Mouse (Mus musculus) A20 (cell line): ENCODE data around the gene Mast1.

Source experiments
- DNase-seq: peaks from one replicate; pipeline ENCODE4 v3.0.0-alpha.2; 2011; ENCODE audit warnings: low read depth, low spot score

Mast1 gene

DNA sequence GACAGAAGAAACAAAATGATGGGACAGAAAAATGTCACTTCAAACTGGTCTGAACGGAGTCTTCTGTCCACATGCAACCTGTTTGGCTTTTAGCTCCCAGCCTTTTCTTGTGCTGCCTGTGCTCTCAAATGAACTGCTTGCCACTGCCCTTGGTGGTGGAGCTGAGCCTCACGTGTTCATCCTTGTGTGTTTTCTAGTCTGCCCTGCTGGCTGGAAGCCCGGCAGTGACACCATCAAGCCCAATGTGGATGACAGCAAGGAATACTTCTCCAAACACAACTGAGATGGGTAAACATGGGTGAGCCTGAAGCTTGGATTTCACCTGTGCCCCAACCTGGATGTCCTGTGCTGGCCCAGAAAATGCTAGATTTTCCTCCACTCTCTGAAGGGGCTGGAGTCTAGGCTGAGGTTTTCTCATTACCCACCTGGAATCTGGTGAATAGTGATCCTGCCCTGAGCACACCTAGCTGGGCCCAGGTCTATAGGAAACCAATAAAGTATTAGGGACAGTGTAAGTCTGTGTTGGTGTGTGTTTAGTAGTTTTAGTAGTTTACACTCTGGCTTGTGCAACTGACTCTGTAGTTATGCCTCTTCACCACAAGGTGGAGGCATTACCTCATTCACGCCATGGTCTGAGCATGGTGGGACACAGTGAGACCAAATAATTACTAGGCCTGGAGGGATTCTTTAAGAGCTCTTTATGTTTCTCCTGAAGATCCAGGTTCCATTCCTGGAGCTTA is 36.8 kb upstream of the Mast1 start:
- DNase-seq: peak; percentile 85

DNA sequence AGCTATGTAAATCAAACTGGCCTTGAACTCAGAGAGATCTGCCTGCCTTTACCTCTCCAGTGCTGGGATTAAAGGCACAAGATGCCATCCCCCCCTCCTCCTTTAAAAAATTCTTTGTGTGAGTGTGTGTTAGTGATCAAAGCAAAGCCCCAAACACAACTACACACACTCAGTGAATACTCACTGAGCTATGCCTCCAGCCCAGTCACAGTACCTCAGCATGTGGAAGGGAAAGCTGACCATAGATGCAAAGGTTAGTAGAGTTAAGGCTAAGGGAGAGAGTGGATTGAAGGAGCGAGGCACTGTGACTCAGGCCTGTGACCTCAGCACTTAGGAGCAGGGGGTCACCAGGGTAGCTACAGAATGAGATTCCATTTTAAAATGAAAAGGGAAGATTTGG is 35.9 kb upstream of the Mast1 start:
- DNase-seq: no peak

DNA sequence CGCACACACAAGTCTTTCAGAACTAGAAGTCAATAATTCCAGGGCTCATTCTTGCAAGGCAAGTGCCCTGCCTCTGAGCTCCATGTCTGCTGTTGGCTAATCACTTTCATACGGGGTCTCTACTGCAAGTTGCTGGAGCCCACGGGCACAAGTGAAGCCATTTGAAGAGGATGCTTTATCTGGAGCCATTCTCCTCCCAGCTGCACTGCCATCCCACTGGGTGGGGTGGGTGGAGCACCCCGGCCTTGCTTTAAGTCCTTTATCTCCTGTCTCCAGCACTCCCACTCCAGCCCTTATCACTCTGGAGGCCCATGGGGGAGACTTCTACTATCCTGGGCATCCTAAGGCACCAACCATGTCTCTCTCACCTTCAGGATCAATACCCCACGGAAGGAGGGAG is 33.8 kb upstream of the Mast1 start:
- DNase-seq: no peak

DNA sequence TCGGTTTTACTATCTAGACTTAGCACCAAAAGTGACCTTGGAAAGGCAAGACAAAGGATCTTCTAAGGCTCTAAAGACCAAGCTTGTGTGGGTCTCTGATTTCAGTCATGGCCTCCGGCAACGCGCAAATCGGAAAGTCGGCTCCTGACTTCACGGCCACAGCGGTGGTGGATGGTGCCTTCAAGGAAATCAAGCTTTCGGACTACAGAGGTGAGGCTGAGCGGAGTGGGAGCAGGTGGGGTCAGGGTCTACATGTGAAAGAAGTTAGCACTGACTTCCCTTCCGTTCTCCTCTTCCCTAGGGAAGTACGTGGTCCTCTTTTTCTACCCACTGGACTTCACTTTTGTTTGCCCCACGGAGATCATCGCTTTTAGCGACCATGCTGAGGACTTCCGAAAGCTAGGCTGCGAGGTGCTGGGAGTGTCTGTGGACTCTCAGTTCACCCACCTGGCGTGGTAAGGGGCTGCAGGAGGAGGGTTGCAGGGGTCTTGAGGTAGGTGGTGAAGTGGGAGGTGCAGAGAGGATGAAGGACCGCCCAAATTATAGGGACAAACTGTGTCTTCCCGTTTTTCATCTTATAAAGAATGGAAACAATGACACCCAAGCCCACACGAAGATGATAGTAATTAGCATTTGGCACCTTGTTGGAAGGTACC is 33.1 kb upstream of the Mast1 start:
- DNase-seq: peak; percentile 29

DNA sequence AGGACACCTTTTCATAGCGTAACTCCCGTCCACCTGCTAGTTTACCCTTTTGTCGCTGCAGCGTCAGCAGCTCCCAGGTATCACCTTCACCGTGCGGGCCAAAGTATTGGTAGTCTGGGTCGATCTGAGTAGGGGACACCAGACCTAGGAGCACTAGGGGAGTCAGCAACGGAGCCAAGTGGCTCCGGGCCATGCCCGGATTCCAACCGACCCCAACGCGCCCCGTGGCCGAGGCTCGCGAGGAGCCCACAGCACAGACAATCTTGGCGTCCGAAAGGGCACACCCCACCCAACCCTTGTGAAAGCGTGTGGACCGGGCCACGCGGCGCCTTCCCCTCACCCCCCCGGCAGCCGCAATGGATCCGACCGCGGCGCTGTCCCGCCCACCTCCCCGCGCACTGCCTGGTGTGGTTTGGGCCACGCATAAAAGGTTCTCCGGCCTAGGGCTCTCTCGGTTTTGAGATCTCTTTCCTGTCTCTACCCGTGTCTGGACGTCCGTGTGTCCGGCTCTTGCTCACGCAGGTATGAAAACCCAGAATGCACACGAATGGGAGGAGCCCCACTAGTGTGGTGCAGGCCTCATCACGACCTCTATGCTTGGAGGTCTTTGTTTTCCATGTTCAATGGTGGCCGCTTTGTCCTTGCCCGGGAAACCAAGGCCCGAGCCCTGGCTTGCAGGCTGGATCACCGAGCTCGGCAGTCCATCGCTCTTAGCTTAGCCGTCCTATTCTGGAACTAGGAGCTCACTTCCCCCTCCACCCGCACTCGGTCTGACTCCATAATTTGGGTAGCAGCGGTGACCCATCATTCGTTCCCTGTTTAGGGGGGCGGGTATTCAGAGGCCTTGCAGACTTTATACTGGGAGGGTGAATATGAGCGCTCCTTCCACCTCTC is 32.3 kb upstream of the Mast1 start, which contains the start of the genes Gm49661, Prdx2 and Rnaseh2a:
Gene Gm49661, minus strand, starts transcription at position 193 of the 894 bp plus-strand sequence.
Gene Prdx2, plus strand, starts transcription at position 347 of the 894 bp plus-strand sequence.
Gene Rnaseh2a, minus strand, starts transcription at position 527 of the 894 bp plus-strand sequence.
- DNase-seq: peak; percentile 89

DNA sequence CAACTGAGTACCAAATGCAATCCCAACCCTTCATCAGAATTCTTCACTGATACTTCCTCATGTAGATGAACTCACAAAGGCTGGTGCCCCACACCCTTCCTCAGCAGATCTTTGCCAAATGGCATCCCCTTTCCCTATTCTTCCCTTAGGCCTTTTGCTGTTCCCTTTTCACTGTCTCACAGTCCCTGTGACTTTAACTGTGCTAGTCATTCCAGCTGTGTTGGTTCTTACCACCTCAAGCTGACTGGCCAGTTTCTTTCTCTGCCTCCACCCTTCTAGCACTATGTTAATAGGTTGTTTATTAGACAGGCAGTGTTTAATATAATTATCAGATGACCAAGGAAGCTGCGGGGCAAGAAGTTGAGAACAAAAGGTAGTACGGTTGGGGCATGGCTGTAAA is 31.5 kb upstream of the Mast1 start:
- DNase-seq: no peak

DNA sequence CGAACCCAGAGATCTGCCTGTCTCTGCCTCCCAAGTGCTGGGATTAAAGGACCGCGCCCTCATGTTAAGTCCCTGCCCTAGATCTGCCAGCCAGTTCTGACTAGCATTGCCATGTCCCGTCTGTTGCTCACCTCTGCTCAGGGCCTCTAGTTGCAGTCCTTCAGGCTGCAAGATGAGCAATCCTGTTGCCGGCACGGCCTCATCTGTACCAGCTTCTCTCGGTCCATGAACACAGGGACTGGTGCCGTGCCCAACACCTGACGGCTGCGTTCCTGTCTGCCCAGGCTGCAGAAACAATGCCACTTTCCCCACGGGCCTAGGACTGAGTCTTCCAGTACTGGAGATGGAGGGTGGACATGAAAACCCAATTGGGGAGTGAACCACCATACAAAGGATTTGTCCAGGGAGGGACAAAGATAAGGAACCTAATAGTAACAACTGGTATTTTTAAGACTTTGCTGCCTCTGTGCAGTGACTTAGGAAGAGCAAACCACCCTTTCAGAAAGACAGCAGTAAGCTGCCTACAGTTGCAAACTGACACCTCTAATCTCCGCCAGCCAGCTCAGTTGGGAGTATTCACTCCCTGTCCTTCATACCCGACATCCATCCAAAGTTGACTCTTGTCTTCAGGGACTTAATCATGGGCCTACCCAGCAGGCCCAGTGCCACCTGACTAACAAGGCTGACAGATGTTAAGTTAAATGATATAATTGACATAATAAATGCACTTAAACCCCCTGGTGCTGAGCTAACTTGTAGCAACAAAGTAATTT is 30.6 kb upstream of the Mast1 start:
- no peak for DNase-seq

DNA sequence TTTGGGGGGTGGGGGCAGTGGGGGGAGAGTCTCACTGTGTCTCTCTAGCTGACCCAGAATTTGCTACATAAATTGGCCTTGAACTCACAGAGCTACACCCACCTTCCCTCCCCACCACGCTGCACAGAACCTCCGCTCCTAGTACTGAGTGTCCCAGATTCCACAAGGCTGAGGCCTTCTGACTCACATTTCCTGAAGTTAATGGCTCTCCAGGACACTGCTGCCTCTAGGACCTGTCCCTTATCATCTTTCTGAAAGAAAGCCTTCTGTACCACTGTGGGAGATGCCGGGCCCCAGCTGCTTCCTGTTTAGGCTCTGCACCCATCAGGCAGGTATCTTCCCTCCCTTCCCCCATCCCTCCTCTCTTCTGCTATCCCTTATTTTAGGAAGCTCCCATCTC is 29.4 kb upstream of the Mast1 start:
- peak; percentile 25 for DNase-seq

DNA sequence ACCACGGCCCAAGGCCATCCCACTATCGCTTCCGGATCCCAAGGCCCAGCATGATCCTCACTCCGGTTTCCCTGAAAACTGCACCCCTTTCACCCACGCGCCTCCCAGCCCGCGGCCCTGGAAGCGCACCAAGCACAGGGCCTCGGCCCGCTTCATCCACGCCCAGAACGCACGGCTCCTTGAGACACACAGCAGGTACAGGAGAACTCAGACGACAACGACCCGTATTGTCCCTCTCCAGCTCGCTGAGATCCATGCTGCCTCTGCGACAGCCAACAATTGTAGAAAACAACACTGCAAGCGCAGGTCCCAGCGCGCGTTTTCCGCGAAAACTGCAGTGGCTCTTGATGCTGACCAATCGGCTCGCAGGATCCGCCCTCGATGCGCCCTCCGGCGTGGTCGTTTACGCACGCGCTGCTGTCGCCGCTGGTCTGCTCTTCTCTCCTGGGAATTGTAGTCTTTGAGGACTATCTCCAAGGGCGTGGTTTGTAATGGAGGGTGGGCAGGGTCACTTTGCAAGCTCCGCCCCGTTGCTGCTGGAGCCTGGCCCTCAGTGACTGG is 28.7 kb upstream of the Mast1 start:
- DNase-seq: peak; percentile 99

DNA sequence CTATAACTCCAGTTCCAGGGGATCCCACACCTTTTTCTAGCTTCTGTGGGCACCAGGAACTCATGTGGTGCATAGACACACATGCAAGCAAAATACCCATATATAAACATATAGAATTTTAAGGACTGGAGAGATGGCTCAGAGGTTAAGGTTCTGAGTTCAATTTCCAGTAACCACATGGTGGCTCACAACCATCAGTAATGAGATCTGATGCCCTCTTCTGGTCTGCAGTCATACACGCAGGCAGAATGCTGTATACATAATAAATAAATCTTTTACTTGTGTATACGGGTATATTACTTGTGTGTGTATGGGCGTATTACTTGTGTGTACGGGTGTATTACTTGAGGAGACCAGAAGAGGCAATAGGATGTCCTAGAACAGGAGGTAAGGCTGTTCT is 26.8 kb upstream of the Mast1 start:
- DNase-seq: peak; percentile 26

DNA sequence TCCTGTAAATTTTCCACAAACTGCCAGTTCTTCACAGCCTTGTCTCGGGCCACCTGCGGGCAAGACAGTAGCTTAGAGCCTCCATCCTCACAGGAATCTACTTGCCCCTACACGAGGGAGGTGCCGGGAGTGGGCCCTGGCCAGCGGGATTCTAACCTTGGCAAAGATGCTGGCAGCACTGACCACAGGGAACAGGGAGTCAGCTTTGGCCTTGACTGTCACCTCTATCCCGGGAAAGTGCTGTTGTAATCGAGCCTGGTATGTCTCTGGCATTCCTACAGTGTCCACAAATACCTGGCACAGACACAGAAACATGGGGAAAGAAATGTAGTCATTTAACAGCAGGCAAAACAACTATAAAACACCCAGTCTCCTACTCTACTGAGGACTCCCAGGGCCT is 22.7 kb upstream of the Mast1 start:
- no peak for DNase-seq

DNA sequence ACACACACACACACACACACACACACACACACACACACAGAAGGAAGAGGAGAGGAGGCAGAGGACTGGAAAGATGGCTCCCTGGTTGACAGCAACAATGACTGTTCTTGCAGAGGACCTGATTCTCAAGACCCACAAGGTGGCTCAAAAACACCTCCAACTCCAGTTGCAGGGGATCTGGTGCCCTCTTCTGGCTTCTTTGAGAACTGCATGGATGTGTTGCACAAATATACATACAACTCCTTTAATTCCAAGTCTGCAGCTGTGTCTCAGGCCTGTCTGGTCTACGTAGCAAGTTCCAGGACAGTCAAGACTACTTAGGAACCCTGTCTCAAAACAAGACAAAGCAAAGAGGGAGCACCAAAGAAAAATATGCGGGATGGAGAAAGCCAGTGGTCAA is 19.6 kb upstream of the Mast1 start:
- DNase-seq: peak; percentile 72

DNA sequence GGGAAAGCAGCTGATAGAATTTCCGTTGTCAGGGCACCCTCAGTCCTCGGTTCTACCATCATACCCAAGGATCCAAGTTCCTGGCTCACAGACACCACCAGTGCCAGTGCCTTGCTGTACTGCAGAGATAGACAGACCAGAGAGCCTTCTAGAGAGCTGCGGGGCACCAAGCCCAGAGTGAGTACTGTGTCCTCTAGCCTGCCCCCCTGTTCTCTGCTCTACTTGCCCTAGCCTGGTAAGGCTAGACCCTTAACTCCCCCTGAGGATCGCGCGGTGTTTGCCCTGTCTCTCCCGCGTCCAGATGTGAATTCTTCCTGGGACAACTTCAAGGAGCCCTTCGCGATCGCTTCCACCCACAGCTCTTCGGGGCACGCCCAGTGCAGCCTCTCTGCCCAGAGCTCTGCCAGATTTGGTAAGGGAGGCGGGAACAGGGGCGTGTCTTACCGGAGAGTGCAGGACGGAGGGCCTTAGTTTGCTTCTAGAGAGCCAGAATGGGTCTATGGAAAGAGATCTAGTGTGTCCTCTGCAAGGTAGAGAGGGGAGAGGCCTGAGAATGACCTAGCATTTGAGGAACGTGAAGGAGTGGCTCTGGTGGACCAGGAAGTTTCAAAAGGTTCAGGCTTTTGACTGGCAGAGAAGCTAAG is 15.6 kb upstream of the Mast1 start:
- DNase-seq: peak; percentile 44

DNA sequence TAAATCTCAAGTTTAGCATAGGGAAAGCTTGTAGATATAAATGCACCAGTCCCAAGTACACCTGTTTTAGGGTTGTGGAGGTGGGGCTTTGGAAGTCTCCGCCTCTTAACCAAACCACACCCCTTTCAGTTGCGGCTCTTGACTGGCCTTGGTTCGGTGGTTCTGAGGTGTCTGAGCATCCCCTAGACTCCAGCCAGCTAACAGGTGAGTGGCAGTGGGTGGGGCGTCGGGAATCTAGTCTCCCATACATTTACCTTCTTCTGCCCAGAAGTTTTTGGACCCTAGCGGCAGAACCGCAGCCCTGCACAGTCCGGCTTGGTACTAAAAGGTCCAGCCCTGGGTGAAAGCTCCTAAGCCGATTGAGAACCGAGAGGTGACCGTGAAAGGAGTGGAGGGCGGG is 12.6 kb upstream of the Mast1 start:
- no peak for DNase-seq

DNA sequence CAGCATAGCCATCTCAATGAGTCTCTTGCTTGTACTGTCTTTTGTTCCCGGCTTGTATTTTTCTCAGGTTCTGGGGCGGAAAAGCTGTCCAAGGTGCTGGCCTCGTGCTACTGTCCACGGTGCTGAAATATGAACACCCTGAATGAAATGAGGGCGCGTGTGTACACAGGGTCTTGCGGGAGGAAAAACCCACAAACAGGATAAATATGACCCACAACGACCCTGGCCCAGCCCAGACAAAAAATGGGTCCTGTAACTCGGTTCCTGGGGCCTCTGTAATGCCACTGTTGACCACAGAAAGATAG is 10.0 kb upstream of the Mast1 start:
- peak; percentile 43 for DNase-seq

DNA sequence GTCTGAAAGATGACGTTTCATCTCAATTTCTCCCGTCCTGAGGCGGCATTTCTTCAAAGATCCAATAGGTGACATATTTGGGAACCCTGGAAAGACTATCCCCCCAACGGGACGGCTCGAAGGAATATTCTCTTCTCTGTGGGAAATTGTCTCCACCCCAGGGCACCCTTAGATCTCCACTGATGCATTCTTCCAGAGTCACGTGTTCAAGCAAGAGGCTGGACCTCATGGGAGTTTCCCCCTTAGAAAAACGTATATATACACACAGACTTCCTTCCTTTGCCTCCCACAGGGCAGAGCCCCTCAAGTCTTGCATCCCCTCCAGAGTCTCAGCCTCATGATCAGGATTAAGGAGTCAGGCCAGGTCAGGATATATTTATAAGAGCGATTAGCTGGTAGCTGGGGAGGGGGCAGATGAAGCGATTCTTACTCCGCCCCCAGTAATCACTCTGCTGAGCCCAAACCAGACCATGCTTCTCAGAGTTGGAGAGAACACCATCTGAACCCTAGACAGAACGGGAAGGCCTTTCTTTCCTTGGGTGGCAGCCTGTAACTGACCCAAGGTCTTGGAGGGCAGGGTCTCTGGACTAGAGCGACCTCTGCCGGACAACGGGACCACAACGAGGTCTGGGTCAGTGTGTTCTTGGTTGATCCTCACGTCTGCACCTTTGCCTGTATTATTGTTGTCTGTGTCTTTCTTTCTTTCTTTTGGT is 9.5 kb upstream of the Mast1 start, which contains the start of gene Rtbdn:
Gene Rtbdn, plus strand, starts transcription at position 464 of the 713 bp plus-strand sequence.
- no peak for DNase-seq

DNA sequence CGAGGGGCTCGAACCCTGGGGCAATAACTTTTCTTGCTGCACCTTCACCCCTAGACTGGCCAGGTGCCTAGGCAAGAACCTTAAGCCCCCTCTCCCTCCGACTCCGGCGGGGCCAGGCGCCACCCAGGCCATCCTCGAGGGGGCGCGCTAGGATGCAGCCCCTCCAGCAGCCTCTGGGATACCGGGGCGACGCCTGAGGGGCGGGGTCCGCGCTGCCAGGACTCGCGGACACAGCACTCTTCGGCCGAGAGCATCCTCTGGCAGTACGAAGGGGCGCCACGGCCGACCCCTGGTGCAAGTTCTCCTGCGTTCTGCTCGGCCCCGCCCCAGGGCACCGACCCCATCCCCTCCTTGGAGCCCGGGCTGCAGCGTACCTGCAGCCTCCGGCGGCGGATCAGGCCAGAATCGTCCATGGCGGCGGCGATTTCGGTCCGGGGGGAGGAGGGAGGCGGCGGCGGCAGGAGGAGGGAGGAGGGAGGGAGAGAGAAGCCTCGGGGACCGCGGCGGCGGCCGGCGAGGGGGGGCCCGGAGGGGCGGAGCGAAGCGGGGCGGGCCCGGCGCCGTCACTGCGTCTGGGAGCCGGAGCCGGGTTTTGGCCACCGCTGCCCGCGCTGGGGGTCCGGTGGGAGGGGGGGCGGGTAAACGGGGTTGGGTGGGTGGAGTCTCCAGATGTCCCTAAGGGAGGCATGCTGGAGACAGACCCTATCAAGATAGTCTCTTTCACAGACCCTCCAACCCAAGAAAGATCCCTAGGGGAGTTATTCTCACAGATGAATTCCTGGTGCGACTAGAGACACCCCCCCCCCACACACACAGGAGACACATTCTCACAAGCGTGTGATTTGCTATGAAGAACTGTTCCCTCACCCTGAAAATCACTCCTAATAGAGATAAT is 8.7 kb upstream of the Mast1 start:
- peak; percentile 39 for DNase-seq

DNA sequence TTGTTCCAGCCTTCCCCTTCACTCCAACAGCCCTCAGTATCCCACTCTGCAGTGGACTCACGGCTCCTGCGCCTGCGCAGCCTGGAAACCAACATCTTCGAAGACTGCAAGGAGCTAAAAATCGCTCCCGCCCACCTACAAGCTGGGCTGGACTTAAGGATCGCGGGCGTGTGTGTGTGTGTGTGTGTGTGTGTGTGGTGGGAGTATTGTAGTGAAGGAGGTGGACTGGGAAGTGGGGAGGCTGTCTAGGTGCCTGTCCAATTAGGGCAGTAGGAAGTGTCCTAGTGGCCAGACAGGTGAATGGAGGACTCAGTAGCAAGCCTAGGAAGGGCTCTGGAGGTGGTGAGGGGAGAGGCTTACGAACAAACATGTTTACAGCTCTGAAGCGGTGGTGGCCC is 8.1 kb upstream of the Mast1 start:
- DNase-seq: no peak
